In genomic region chr16:11323324-11324051, GRCm38 (mm10) we compare ENCODE assay signal across 8 mouse cellular contexts. TPM values are rescaled to one million over a fixed set of nuclear protein-coding genes. Genes with fewer than 3 reads are reported as not detected.
DNase-seq lines count a peak whose midpoint lies in the region; ATAC-seq lines count a peak whose summit lies in the region.

No protein-coding gene starts in this region.

- peak overlapping the region; percentile 96 for H3K4me3 ChIP-seq in erythroblast, embryonic 14.5 days (replicated peaks)
- H3K4me3 ChIP-seq in hindbrain, embryonic 15.5 days = peak overlapping the region; percentile 72
- H3K4me3 ChIP-seq in limb, embryonic 12.5 days (replicated peaks) = peak overlapping the region; percentile 86
- peak overlapping the region; percentile 76 for H3K4me3 ChIP-seq in midbrain, embryonic 14.5 days (replicated peaks; ENCODE audit: low read depth, low read length)

- peak; percentile 36 to 41 for DNase-seq in right cerebral cortex, adult 2 months (ENCODE audit: low spot score in 2 of 2)
- no peak for DNase-seq in right cerebral cortex, postnatal 10 days (ENCODE audit: low spot score in 2 of 2)
- DNase-seq in midbrain, embryonic 14.5 days = no peak
- DNase-seq in ovary, postnatal 14 days (ENCODE audit: low spot score) = no peak

- peak; percentile 22 for ATAC-seq in activated CD4-positive, CD25-positive, alpha-beta regulatory T cell, adult 4 months
- peak; percentile 25; the same call in 1 of the 2 replicates for ATAC-seq in hindbrain, embryonic 15.5 days (ENCODE audit: low FRiP score, low read depth)
- peak; percentile 23 for ATAC-seq in limb, embryonic 12.5 days (ENCODE audit: insufficient number of reproducible peaks, insufficient read depth, low FRiP score, low TSS enrichment, low read depth)
- ATAC-seq in midbrain, embryonic 14.5 days (ENCODE audit: low FRiP score, low TSS enrichment) = peak; percentile 51; the same call in 1 of the 2 replicates

- no peaks in the 10 kb centered on the region; the same call in 1 of the 2 replicates for H3K36me3 ChIP-seq in erythroblast, embryonic 14.5 days (ENCODE audit: control insufficient read depth)
- H3K36me3 ChIP-seq in hindbrain, embryonic 15.5 days = no peaks in the 10 kb centered on the region
- H3K36me3 ChIP-seq in limb, embryonic 12.5 days = no peaks in the 10 kb centered on the region
- no peaks in the 10 kb centered on the region for H3K36me3 ChIP-seq in midbrain, embryonic 14.5 days (ENCODE audit: control insufficient read depth, insufficient read depth, low read length)

- peaks cover 20% of the 10 kb centered on the region for H3K4me1 ChIP-seq in erythroblast, embryonic 14.5 days (ENCODE audit: control insufficient read depth)
- H3K4me1 ChIP-seq in hindbrain, embryonic 15.5 days (replicated peaks) = peaks cover 18% of the 10 kb centered on the region
- H3K4me1 ChIP-seq in limb, embryonic 12.5 days (replicated peaks) = peaks cover 15% of the 10 kb centered on the region
- peaks cover 10% of the 10 kb centered on the region; the same call in 1 of the 2 replicates for H3K4me1 ChIP-seq in midbrain, embryonic 14.5 days (ENCODE audit: control insufficient read depth, insufficient read depth, low read length)

- H3K27ac ChIP-seq in hindbrain, embryonic 15.5 days (replicated peaks) = peak overlapping the region; percentile 85
- 0 out of 2 replicates have a peak overlapping the region, but pooled peaks have one; percentile 81 for H3K27ac ChIP-seq in limb, embryonic 12.5 days
- peak overlapping the region; percentile 90 for H3K27ac ChIP-seq in midbrain, embryonic 14.5 days (replicated peaks; ENCODE audit: low read depth, low read length)

- H3K4me2 ChIP-seq in hindbrain, embryonic 15.5 days = peak overlapping the region; percentile 88
- H3K4me2 ChIP-seq in limb, embryonic 12.5 days = peak overlapping the region; percentile 93
- peak overlapping the region; percentile 73 for H3K4me2 ChIP-seq in midbrain, embryonic 14.5 days (ENCODE audit: low read length)

- H3K9me3 ChIP-seq in erythroblast, embryonic 14.5 days (ENCODE audit: control insufficient read depth, low read length) = no peaks in the 10 kb centered on the region
- H3K9me3 ChIP-seq in hindbrain, embryonic 15.5 days = no peaks in the 10 kb centered on the region
- no peaks in the 10 kb centered on the region for H3K9me3 ChIP-seq in limb, embryonic 12.5 days
- H3K9me3 ChIP-seq in midbrain, embryonic 14.5 days (ENCODE audit: control insufficient read depth, low read length) = no peaks in the 10 kb centered on the region

- no peaks in the 10 kb centered on the region for H3K27me3 ChIP-seq in erythroblast, embryonic 14.5 days (ENCODE audit: control insufficient read depth)
- no peaks in the 10 kb centered on the region for H3K27me3 ChIP-seq in hindbrain, embryonic 15.5 days
- no peaks in the 10 kb centered on the region for H3K27me3 ChIP-seq in limb, embryonic 12.5 days
- no peaks in the 10 kb centered on the region for H3K27me3 ChIP-seq in midbrain, embryonic 14.5 days (ENCODE audit: control insufficient read depth, insufficient read depth, low read length)

- WGBS in hindbrain, embryonic 15.5 days = 3% methylated on average over 17 of the region's 17 CpGs
- 5% methylated on average over 17 of the region's 17 CpGs for WGBS in limb, embryonic 12.5 days
- 5% methylated on average over 17 of the region's 17 CpGs for WGBS in midbrain, embryonic 14.5 days

- peak overlapping the region; percentile 68 for H3K9ac ChIP-seq in hindbrain, embryonic 15.5 days
- peak overlapping the region; percentile 85 for H3K9ac ChIP-seq in limb, embryonic 12.5 days (replicated peaks)
- H3K9ac ChIP-seq in midbrain, embryonic 14.5 days (replicated peaks; ENCODE audit: low read length) = peak overlapping the region; percentile 82

RNA-seq across cellular contexts. Expression of gene Snx29, which starts 0.8 kb away (rescaled TPM):
- polyA plus RNA-seq in activated CD4-positive, CD25-positive, alpha-beta regulatory T cell, adult 4 months (2017; shearing (Covaris generic)) = 1 to 10 TPM; 5.1 to 8.3 TPM
- 0.75 and 1.1 TPM in 2 replicates for polyA plus RNA-seq in erythroblast, embryonic 14.5 days (2012)
- polyA plus RNA-seq in hindbrain, embryonic 15.5 days (2015; fragmentation: Nextera tagmentation; extraction: Ambion mirVana) = 17.2 and 18.0 TPM in 2 replicates
- polyA plus RNA-seq in limb, embryonic 12.5 days (2016; fragmentation: Nextera tagmentation; extraction: Ambion mirVana) = 16.1 and 17.4 TPM in 2 replicates
- polyA plus RNA-seq in midbrain, embryonic 14.5 days (2014; fragmentation: Nextera tagmentation; extraction: Ambion mirVana) = 12.2 and 16.1 TPM in 2 replicates

RNA-seq across cellular contexts. Expression of gene Tnfrsf17, which starts 9.9 kb away (rescaled TPM):
- not detected for polyA plus RNA-seq in activated CD4-positive, CD25-positive, alpha-beta regulatory T cell, adult 4 months (2017; shearing (Covaris generic))
- not detected in 2 replicates for polyA plus RNA-seq in erythroblast, embryonic 14.5 days (2012)
- 0.19 TPM in 1 of 2 replicates, not detected in the other for polyA plus RNA-seq in hindbrain, embryonic 15.5 days (2015; fragmentation: Nextera tagmentation; extraction: Ambion mirVana)
- polyA plus RNA-seq in limb, embryonic 12.5 days (2016; fragmentation: Nextera tagmentation; extraction: Ambion mirVana) = 0.27 TPM in 1 of 2 replicates, not detected in the other
- not detected in 2 replicates for polyA plus RNA-seq in midbrain, embryonic 14.5 days (2014; fragmentation: Nextera tagmentation; extraction: Ambion mirVana)

Comparison
In these comparisons a context has a peak if more than half of its experiments do, and no peak if none do; other contexts are left out.
1. DNase-seq: peak in right cerebral cortex, adult 2 months (2 of 2); none in right cerebral cortex, postnatal 10 days (0 of 2), midbrain, embryonic 14.5 days (single experiment) and ovary, postnatal 14 days (single experiment).
2. Peak in every context shown above with its lines, with median percentiles within 50 percentile points of each other: ATAC-seq, H3K4me3 ChIP-seq, H3K27ac ChIP-seq, H3K4me2 ChIP-seq and H3K9ac ChIP-seq.